Mouse (Mus musculus) C2C12 (cell line): ENCODE data around the gene Parp8.

Source experiments
- CEBPB ChIP-seq: IDR thresholded peaks from one replicate; pipeline ENCODE4 v1.6.1; 2011; ENCODE audit warnings: low read depth, mild to moderate bottlenecking, control low read depth, moderate library complexity
- CTCF ChIP-seq: IDR thresholded peaks from one replicate; pipeline ENCODE4 v1.5.1; 2011; ENCODE audit not compliant: control insufficient read depth, insufficient read depth, insufficient read length
- FOSL1 ChIP-seq: IDR thresholded peaks from one replicate; pipeline ENCODE4 v1.8.0; 2011; ENCODE audit warnings: mild to moderate bottlenecking, low read length; ENCODE audit not compliant: poor library complexity, insufficient read depth, severe bottlenecking
- MAX ChIP-seq: IDR thresholded peaks from one replicate; pipeline ENCODE4 v1.6.1; 2011; ENCODE audit warnings: mild to moderate bottlenecking, control low read depth
- MYOD1 ChIP-seq: IDR thresholded peaks from one replicate; pipeline ENCODE4 v1.6.1; 2011; ENCODE audit warnings: low read depth; ENCODE audit not compliant: control insufficient read depth, insufficient read length
- MYOG ChIP-seq: IDR thresholded peaks from one replicate; pipeline ENCODE4 v1.6.1; 2011; ENCODE audit not compliant: control insufficient read depth, insufficient read length; ENCODE audit errors: extremely low read depth
- USF1 ChIP-seq: IDR thresholded peaks from one replicate; pipeline ENCODE4 v1.6.1; 2011; ENCODE audit warnings: low read depth, mild to moderate bottlenecking, control low read depth, moderate library complexity

DNA sequence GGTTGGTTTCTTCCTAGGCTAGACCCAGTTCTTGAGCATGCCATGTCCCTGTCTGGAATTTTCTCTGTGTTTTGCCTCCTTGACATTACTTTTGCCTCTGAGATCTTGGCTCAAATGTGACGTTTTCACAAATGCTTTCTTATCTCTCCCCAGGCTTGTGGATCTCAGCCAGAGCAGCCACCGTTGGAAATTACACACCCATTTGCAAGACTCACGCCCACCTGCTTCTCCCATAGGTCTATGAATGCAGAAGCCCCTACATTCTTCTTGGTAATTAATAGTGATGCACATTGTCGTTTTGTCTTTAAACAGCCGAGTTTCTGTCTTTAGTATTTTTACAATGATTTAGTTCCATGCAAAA is 77.1 kb downstream of the Parp8 start:
- no peak for TF ChIP-seq CTCF
- no peak for TF ChIP-seq USF1
- TF ChIP-seq CEBPB: no peak
- no peak for TF ChIP-seq MYOD1
- no peak for TF ChIP-seq MAX
- TF ChIP-seq MYOG: no peak
- TF ChIP-seq FOSL1: no peak
